Mouse (Mus musculus) bone marrow macrophage, adult 2 months (primary cell): ENCODE data around the gene Arhgap11a.

ENCODE experiments used
- CTCF ChIP-seq: IDR thresholded peaks from 2 replicates; pipeline ENCODE4 v1.5.1; 2012; ENCODE audit warnings: low read depth, mild to moderate bottlenecking, low read length, moderate library complexity
- POLR2A ChIP-seq: IDR thresholded peaks from 2 replicates; pipeline ENCODE4 v1.6.1; 2012; ENCODE audit warnings: mild to moderate bottlenecking, low read depth, low read length, borderline replicate concordance

DNA sequence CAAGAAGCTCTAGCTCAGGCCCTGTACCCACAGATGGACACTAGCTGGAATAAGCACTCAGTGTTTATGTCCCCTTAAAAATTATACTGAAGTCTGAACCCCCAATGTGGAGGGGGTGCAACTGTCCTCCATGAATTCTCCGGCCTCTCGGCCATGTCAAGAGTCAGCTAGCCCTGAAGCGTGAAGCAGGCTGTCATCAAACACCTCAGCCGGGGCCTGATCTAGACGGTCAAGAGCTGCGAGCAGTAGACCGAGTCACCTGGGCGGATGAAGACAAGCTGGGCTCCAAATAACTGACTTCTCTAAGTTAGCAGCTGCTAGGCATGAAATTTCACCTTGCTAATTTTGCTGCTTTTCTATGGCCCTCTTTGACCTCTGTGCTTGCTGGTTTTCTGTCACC lies 26.1 kb downstream of the Arhgap11a start:
- TF ChIP-seq CTCF, result no peak
- no peak for TF ChIP-seq POLR2A
